Mouse (Mus musculus): ENCODE measurements at regions not wholly inside any gene's neighbourhood (a gene's known extent, or its start where the extent isn't known, plus 50 kb on each side); places are given as distances from the start of the nearest gene placed in this dataset.

- no peak for DNase-seq
These were observed 376.8 kb downstream of the Otol1 start for GRCm38 (mm10) chr3:70384235-70384634.

GRCm38 (mm10) chr3:70385961-70386360 lies 378.5 kb downstream of the Otol1 start:
- no peak for DNase-seq

- no peak for DNase-seq
These were observed 393.8 kb downstream of the Otol1 start for GRCm38 (mm10) chr3:70401187-70401586.

GRCm38 (mm10) chr3:70406571-70406970 lies 399.2 kb downstream of the Otol1 start:
- DNase-seq, result no peak

- no peak for DNase-seq
These were observed 410.9 kb downstream of the Otol1 start for GRCm38 (mm10) chr3:70418273-70418672.

GRCm38 (mm10) chr3:70422016-70422415 lies 414.6 kb downstream of the Otol1 start:
- DNase-seq, result no peak

GRCm38 (mm10) chr3:70422669-70423068 lies 415.3 kb downstream of the Otol1 start:
- DNase-seq, result no peak

- DNase-seq, result no peak
These were observed 429.3 kb downstream of the Otol1 start for GRCm38 (mm10) chr3:70436671-70437070.

- DNase-seq, result no peak
These were observed 449.9 kb downstream of the Otol1 start for GRCm38 (mm10) chr3:70457181-70457847.

GRCm38 (mm10) chr3:70460811-70461210 lies 453.4 kb downstream of the Otol1 start:
- no peak for DNase-seq

GRCm38 (mm10) chr3:70463221-70463620 lies 455.8 kb downstream of the Otol1 start:
- DNase-seq, result no peak

- DNase-seq, result peak; percentile 67
These were observed 475.1 kb downstream of the Otol1 start for GRCm38 (mm10) chr3:70482521-70482920.

GRCm38 (mm10) chr3:70483066-70483743 lies 475.8 kb downstream of the Otol1 start:
- no peak for DNase-seq

- no peak for DNase-seq
These were observed 489.0 kb downstream of the Otol1 start for GRCm38 (mm10) chr3:70496431-70496830.

GRCm38 (mm10) chr3:70500245-70500858 lies 492.9 kb downstream of the Otol1 start:
- no peak for DNase-seq

- DNase-seq, result no peak
These were observed 493.9 kb downstream of the Otol1 start for GRCm38 (mm10) chr3:70500991-70501961.

GRCm38 (mm10) chr3:70533593-70534321 lies 526.3 kb downstream of the Otol1 start:
- no peak for DNase-seq

GRCm38 (mm10) chr3:70535084-70535483 lies 527.7 kb downstream of the Otol1 start:
- no peak for DNase-seq

- DNase-seq, result no peak
These were observed 536.5 kb downstream of the Otol1 start for GRCm38 (mm10) chr3:70543911-70544310.

- no peak for DNase-seq
These were observed 550.4 kb downstream of the Otol1 start for GRCm38 (mm10) chr3:70557821-70558220.

- DNase-seq, result no peak
These were observed 558.9 kb downstream of the Otol1 start for GRCm38 (mm10) chr3:70566140-70566857.

- no peak for DNase-seq
These were observed 587.4 kb downstream of the Otol1 start for GRCm38 (mm10) chr3:70594785-70595184.
